Mouse (Mus musculus) neural tube, embryonic 15.5 days (tissue): ENCODE measurements around the gene Zfp62. TPM values are rescaled to one million over a fixed set of nuclear protein-coding genes. Genes with fewer than 3 reads are reported as not detected.

Experiments used
- ATAC-seq: fragments of 200-750 bp; cut with Nextera tagmentation; 2 replicates; pipeline ENCODE4 v1.8.0; 2017; ENCODE audit warnings: mild to moderate bottlenecking, moderate TSS enrichment, moderate library complexity; ENCODE audit not compliant: low FRiP score
- H3K27ac ChIP-seq: fragments of 300-500 bp; sonication (generic); replicated peaks from 2 replicates; pipeline ENCODE4 v1.5.1; 2015; ENCODE audit warnings: mild to moderate bottlenecking, inconsistent platforms
- H3K27me3 ChIP-seq: fragments of 300-500 bp; sonication (generic); replicated peaks from 2 replicates; pipeline ENCODE4 v1.6.1; 2015; ENCODE audit warnings: inconsistent platforms
- H3K36me3 ChIP-seq: fragments of 300-500 bp; sonication (generic); 2 replicates; pipeline ENCODE4 v1.6.1; 2015; ENCODE audit warnings: inconsistent platforms
- H3K4me1 ChIP-seq: fragments of 300-500 bp; sonication (generic); 2 replicates; pipeline ENCODE4 v1.6.1; 2015; ENCODE audit warnings: inconsistent platforms
- H3K4me2 ChIP-seq: fragments of 300-500 bp; sonication (generic); 2 replicates; pipeline ENCODE4 v1.6.1; 2015; ENCODE audit warnings: inconsistent platforms, mild to moderate bottlenecking, moderate library complexity
- H3K4me3 ChIP-seq: fragments of 300-500 bp; sonication (generic); replicated peaks from 2 replicates; pipeline ENCODE4 v1.5.1; 2015; ENCODE audit warnings: mild to moderate bottlenecking, inconsistent platforms
- H3K9ac ChIP-seq: fragments of 300-500 bp; sonication (generic); replicated peaks from 2 replicates; pipeline ENCODE4 v1.6.1; 2015; ENCODE audit warnings: mild to moderate bottlenecking, inconsistent platforms
- H3K9me3 ChIP-seq: fragments of 300-500 bp; sonication (generic); replicated peaks from 2 replicates; pipeline ENCODE4 v1.6.1; 2016; ENCODE audit warnings: inconsistent platforms
- WGBS: fragments of 180-500 bp; shearing (Covaris S2); methylation state at CpG from one replicate; pipeline ENCODE4 v1.1.7; 2015; ENCODE audit warnings: mixed read lengths; 5-methylcytosine and 5-hydroxymethylcytosine counted together
- polyA plus RNA-seq: library from polyadenylated mRNA; unstranded; fragments of >200 nt; fragmentation: Nextera tagmentation; extraction: Ambion mirVana; gene quantifications from 2 replicates; pipeline ENCODE4 v1.2.1, GENCODE M21; 2015

Gene Zfp62
- polyA plus RNA-seq, 1 experiment from 2014 or later: 33.6 TPM

GRCm38 (mm10) chr11:49264622-49265021 is 61.5 kb downstream of the Zfp62 start:
- Histone ChIP-seq H3K27ac (no peak overlapping the region), H3K36me3 (peaks cover 13% of the 10 kb centered on the region), H3K9ac (no peak overlapping the region), H3K9me3 (no peaks in the 10 kb centered on the region), H3K4me3 (no peak overlapping the region), H3K4me2 (no peak overlapping the region), H3K27me3 (no peaks in the 10 kb centered on the region), H3K4me1 (no peaks in the 10 kb centered on the region)
- ATAC-seq: no peak
- WGBS: 85% methylated on average over 11 of the region's 11 CpGs

- Histone ChIP-seq H3K27me3 (no peaks in the 10 kb centered on the region), H3K27ac (no peak overlapping the region), H3K4me3 (no peak overlapping the region), H3K9me3 (no peaks in the 10 kb centered on the region), H3K36me3 (peaks cover 13% of the 10 kb centered on the region), H3K4me1 (no peaks in the 10 kb centered on the region), H3K9ac (no peak overlapping the region), H3K4me2 (no peak overlapping the region)
- no peak for ATAC-seq
- 85% methylated on average over 8 of the region's 8 CpGs for WGBS
These were observed 62.0 kb downstream of the Zfp62 start for GRCm38 (mm10) chr11:49265101-49265500.

- Histone ChIP-seq H3K4me1 (no peaks in the 10 kb centered on the region), H3K9ac (no peak overlapping the region), H3K27ac (no peak overlapping the region), H3K27me3 (no peaks in the 10 kb centered on the region), H3K36me3 (peaks cover 2% of the 10 kb centered on the region; the same call in 1 of the 2 replicates), H3K4me2 (no peak overlapping the region), H3K4me3 (no peak overlapping the region), H3K9me3 (no peaks in the 10 kb centered on the region)
- ATAC-seq: no peak
- 87% methylated on average over 6 of the region's 6 CpGs for WGBS
These were observed 63.6 kb downstream of the Zfp62 start for GRCm38 (mm10) chr11:49266671-49267070.

DNA sequence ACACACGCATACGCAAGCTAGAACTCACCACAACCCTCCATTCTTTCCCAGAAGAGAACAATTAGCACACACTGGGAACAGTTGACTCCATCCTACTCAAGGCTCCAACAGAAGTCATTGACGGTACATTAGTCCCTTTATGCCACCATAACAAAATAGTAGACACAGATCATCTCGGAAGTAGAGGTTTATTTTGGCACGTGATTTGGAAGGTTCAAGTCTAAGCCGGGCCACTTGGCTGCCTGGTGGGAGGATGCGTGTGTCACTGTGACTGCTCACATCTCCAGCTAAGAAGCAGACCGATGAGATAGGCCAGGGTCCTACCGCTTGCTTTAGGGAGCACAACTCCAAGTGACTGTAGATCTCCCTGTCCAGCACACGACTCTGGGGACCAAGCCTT is 64.2 kb downstream of the Zfp62 start:
- no peaks in the 10 kb centered on the region for H3K4me1 ChIP-seq
- no peaks in the 10 kb centered on the region for H3K27me3 ChIP-seq
- H3K4me3 ChIP-seq: no peak overlapping the region
- H3K9me3 ChIP-seq: no peaks in the 10 kb centered on the region
- no peak overlapping the region for H3K9ac ChIP-seq
- no peak overlapping the region for H3K27ac ChIP-seq
- no peak for ATAC-seq
- WGBS: 85% methylated on average over 10 of the region's 10 CpGs
- no peak overlapping the region for H3K4me2 ChIP-seq
- no peaks in the 10 kb centered on the region for H3K36me3 ChIP-seq

DNA sequence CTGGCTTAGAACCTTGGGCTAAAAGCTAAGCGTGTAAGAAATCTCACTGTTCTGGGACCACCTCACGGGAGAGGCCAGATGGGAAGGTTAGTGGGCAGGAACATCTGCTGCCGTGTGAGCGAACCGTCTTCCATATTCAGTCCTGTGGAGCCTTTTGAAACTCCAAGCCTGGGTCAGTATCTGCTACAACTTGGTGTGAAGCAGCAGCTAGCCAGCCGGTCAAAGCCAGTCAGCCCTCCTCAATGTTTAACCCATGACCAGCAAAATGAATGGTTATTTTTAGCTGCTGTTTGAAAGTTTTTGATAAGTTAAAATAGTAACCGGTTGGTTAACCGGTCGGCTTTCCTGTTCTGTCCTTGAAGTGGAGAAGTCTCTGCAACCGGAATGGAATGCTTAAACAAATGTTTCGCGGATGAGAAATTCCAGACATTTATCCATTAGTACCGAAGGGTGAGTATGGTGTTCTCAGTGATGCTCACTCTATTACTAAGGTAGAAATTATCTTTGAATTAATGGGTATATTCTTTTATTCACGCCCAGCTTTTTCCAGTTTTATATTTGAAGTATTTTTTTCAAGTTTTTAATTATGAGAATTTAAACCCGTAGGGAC is 65.0 kb downstream of the Zfp62 start:
- Histone ChIP-seq H3K9me3 (no peaks in the 10 kb centered on the region), H3K4me2 (no peak overlapping the region), H3K4me3 (no peak overlapping the region), H3K4me1 (no peaks in the 10 kb centered on the region), H3K36me3 (no peaks in the 10 kb centered on the region), H3K9ac (no peak overlapping the region), H3K27me3 (no peaks in the 10 kb centered on the region), H3K27ac (no peak overlapping the region)
- ATAC-seq: no peak
- WGBS: 78% methylated on average over 15 of the region's 15 CpGs

Other genes starting within 250 kb of the Zfp62 start
- not detected in 2 replicates for gene Olfr56, start 224.4 kb upstream of the Zfp62 start, polyA plus RNA-seq
- gene 9930111J21Rik1, start 223.9 kb upstream of the Zfp62 start, polyA plus RNA-seq: 0.24 and 0.88 TPM in 2 replicates
- gene Gm12185, start 211.1 kb upstream of the Zfp62 start, polyA plus RNA-seq: 0.10 TPM in 1 of 2 replicates, not detected in the other
- gene Tgtp1, start 209.1 kb upstream of the Zfp62 start, polyA plus RNA-seq: 7.9 TPM in 1 of 2 replicates, not detected in the other
- gene 9930111J21Rik2, start 152.1 kb upstream of the Zfp62 start, polyA plus RNA-seq: 0.36 and 0.64 TPM in 2 replicates
- gene Tgtp2, start 139.1 kb upstream of the Zfp62 start, polyA plus RNA-seq: 0.14 and 8.5 TPM in 2 replicates
- gene Ifi47, start 126.7 kb upstream of the Zfp62 start, polyA plus RNA-seq: 0.64 and 6.6 TPM in 2 replicates
- not detected in 2 replicates for gene Olfr1396, start 88.4 kb upstream of the Zfp62 start, polyA plus RNA-seq
- not detected in 2 replicates for gene Olfr1395, start 61.0 kb upstream of the Zfp62 start, polyA plus RNA-seq
- not detected in 2 replicates for gene Olfr1394, start 48.9 kb upstream of the Zfp62 start, polyA plus RNA-seq
- gene Btnl9, start 16.1 kb upstream of the Zfp62 start, polyA plus RNA-seq: 0.17 and 0.59 TPM in 2 replicates
- gene Mgat1, start 40.9 kb downstream of the Zfp62 start, polyA plus RNA-seq: 34.0 and 46.2 TPM in 2 replicates
- gene Olfr1393, start 75.0 kb downstream of the Zfp62 start, polyA plus RNA-seq: not detected in 2 replicates
- gene Olfr1392, start 82.0 kb downstream of the Zfp62 start, polyA plus RNA-seq: not detected in 2 replicates
- gene Olfr10, start 101.4 kb downstream of the Zfp62 start, polyA plus RNA-seq: not detected in 2 replicates
- not detected in 2 replicates for gene Olfr1391, start 119.5 kb downstream of the Zfp62 start, polyA plus RNA-seq
- gene Olfr1390, start 131.9 kb downstream of the Zfp62 start, polyA plus RNA-seq: not detected in 2 replicates
- not detected in 2 replicates for gene Olfr1389, start 219.8 kb downstream of the Zfp62 start, polyA plus RNA-seq
- not detected in 2 replicates for gene Olfr1388, start 233.3 kb downstream of the Zfp62 start, polyA plus RNA-seq